Mouse (Mus musculus) 3T3-L1 (cell line): ENCODE results near the gene Nxph4.

Source experiments
- DNase-seq: peaks from one replicate; pipeline ENCODE4 v3.0.0-alpha.2; 2015; ENCODE audit warnings: low read depth, low spot score

The Nxph4 gene

DNA sequence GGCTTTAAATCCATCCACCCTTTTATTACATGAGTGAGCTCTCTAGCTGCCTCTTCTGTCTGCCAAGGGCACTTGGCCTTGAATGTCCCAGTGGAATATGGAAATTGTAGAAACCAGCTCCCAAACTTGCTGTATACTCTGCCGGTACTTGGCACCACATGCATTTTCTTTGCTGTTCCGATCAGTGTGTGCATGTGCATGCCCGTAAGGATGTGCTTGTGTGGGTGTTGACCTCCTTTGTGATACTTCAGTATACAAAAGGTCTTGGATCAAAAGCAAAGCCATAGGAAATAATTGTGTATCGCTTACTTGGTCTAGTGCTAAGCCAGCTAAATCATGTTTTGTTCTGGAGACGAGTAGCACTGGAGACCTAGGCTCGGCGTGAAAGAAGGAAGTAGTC is 45.5 kb downstream of the Nxph4 start:
- DNase-seq = no peak

DNA sequence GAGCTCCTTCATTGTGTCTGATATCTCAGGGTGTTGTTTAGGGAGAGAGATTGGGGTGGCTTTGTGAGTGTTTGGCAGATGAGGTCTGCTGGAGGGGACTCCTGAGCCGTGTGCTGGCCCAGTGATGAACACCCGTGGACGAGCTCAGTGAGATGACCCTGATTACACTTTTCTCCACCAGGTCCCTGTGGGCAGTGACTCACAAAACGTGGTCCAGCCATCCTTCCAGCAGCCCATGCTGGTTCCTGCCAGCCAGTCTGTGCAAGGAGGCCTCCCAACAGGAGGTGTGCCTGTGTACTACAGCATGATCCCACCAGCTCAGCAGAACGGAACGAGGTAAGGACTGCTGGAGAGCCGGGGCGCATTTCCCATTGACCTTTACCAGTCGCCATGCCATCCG is 49.1 kb downstream of the Nxph4 start:
- peak; percentile 62 for DNase-seq

- DNase-seq = peak; percentile 94
Measured at GRCm38 (mm10) chr10:127480833-127481813, 53.2 kb downstream of the Nxph4 start.

DNA sequence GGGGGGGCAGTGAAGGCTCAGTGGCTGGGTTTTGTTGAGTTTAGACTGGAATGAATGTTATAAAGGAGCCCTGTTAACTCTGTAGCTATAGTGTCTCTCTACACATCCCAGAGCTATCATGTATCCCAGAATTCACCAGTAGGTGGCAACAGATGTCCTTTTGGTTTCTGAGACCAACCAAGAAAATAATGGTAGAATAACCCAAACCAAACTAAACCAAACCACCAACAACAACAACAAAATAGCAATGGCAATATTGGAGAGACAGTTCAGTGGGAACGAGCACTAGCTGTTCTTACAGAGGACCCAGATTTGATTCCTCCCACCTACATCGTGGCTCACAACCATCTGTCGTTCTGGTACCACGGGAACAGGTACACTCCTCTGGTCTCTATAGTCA is 55.2 kb downstream of the Nxph4 start:
- DNase-seq = peak; percentile 87

DNA sequence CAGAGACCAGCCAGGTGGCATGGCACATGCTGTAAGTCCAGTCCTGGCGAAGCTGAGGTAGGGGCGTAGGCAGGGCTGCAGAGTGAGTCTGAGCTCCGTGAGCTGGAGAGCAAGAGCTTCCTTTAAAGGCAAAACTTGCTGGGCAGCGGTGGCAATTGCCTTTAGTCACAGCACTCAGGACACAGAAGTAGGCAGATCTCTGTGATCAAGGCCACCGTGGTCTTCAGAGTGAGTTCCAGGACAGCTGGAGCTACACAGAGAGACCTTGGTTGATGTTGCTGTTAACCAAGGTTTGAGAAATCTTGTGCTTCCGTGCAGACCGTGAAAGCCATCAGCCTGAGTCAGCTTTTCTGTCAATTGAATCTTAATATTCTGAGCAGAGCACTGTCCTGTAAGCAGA is 57.1 kb downstream of the Nxph4 start:
- DNase-seq = no peak

- DNase-seq = no peak
Measured at GRCm38 (mm10) chr10:127476541-127476940, 57.8 kb downstream of the Nxph4 start.
